Mouse (Mus musculus) megakaryocyte, embryonic 14.5 days (primary cell): ENCODE results near the gene Atp2c1.

ENCODE experiments used
- FLI1 ChIP-seq: IDR thresholded peaks from 2 replicates; pipeline ENCODE4 v1.6.1; 2012; ENCODE audit warnings: low read length, inconsistent platforms, mixed read lengths
- GATA1 ChIP-seq: IDR thresholded peaks from 3 replicates; pipeline ENCODE4 v1.6.1; 2012; ENCODE audit warnings: mixed read lengths, low read length, inconsistent platforms, borderline replicate concordance

DNA sequence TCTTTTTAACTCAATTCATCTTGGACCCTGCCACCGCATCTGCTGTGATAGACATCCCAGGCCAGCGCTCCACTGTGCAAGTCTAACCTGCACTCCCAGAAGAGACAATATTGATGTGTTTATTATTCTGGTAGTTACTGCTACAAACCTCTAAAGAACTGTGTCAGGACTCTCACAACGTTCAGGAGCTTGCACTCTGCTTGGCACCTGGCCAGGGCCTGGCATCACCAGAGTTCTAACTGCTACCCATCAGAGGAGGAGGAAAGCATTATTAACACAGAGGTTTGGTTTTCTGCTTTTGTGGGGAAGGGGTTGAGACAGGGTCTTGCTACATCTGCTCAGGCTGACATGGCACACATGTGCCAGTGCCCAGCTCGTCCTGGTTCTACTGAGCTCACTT is 45.0 kb downstream of the Atp2c1 start:
- no peak for TF ChIP-seq GATA1
- TF ChIP-seq FLI1 = no peak
